Mouse (Mus musculus): ENCODE results near the gene Rab3c.

DNA sequence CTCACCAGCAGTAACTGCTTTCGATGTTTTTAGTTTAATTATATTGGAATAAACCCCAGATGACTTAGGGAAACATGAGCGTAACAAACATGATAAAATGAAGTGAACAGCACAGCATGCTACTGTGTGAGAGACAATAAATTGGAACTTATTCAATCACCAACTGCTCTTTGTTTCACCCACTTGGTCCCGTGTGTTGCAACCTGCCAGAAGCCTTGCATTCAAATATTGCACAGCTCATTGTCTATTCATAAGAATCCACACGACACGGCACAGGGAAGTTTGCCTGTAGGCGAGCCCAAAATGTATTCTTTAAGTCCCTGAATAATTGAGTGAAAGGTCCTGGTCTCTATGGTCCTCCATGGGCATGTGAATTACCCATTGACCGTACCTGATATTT lies 61.6 kb downstream of the Rab3c start:
- TF ChIP-seq CTCF (IDR thresholded peaks at IDR 0.05; ENCODE audit: extremely low read depth, insufficient read depth, low read length) (no peak), POLR2A (IDR thresholded peaks at IDR 0.05; ENCODE audit: extremely low read depth, insufficient read depth, low read length) (no peak)

Measured in cortical plate, adult 2 months (tissue).